Mouse (Mus musculus): ENCODE data around the gene Cnksr1. TPM values are rescaled to one million over a fixed set of nuclear protein-coding genes. Genes with fewer than 3 reads are reported as not detected.
"Not testable (repeated sequence)": the region's sequence is repeated elsewhere in the genome, so short reads cannot be mapped to it uniquely, and the experiment has no call there.

Cnksr1 gene
- polyA plus RNA-seq, 1 experiment: 0.02 TPM

GRCm38 (mm10) chr4:134273417-134274345 is 35.5 kb upstream of the Cnksr1 start:
- no peak overlapping the region for H3K4me3 ChIP-seq (ENCODE audit: insufficient read depth, poor library complexity, severe bottlenecking)

DNA sequence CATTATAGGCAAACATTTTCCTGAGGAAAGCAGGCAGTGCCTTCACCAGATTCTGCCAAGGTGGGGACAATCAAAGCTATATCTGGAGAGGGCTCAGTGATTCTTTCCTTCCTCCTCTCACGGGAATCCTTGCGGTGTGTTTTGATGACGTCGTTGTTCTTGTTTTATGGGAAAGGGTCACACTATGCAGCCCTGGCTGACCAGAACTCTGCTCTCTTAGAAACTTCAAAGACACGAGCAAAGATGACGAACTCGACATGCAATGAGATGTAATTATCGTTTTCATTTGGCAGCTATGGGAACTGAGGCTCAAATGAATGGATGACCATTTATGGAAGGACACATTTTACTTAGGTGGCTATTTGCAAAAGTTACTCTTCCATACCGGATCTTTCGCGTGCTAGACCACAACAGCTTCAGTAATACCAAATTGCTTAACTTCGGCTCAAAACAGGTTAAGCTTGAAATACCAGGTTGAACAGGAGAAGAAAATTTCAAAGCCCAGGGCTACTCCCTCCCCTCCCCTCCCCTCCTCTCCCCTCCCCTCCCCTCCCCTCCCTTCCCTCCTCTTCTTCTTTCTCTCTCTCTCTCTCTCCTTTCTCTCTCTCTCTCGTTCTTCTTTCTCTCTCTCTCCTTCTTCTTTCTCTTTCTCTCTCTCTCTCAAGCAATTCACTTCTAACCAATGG is 34.7 kb upstream of the Cnksr1 start:
- no peaks in the 10 kb centered on the region for H3K79me2 ChIP-seq (ENCODE audit: control insufficient read depth, insufficient read depth)
- peaks cover 8% of the 10 kb centered on the region for H3K36me3 ChIP-seq (ENCODE audit: control insufficient read depth, insufficient read depth)
- no peak overlapping the region for H3ac ChIP-seq (ENCODE audit: control insufficient read depth, insufficient read length, low read depth)
- no peaks in the 10 kb centered on the region for H3K79me3 ChIP-seq (ENCODE audit: low read depth)
- no peak overlapping the region for H3K4me3 ChIP-seq (ENCODE audit: insufficient read depth, poor library complexity, severe bottlenecking)
- TF ChIP-seq USF1 (IDR thresholded peaks at IDR 0.05; ENCODE audit: low read depth) (no peak), FOSL1 (IDR thresholded peaks at IDR 0.05; ENCODE audit: insufficient read depth, low read length, poor library complexity, severe bottlenecking) (no peak), CEBPB (IDR thresholded peaks at IDR 0.05; ENCODE audit: low read depth) (no peak), MYOD1 (IDR thresholded peaks at IDR 0.05; ENCODE audit: control insufficient read depth, insufficient read length, low read depth) (no peak), CTCF (IDR thresholded peaks at IDR 0.05; ENCODE audit: control insufficient read depth, insufficient read depth, insufficient read length) (no peak), MAX (IDR thresholded peaks at IDR 0.05) (no peak), MYOG (IDR thresholded peaks at IDR 0.05; ENCODE audit: control insufficient read depth, extremely low read depth, insufficient read length) (no peak)
- H3K27me3 ChIP-seq (ENCODE audit: control insufficient read depth, insufficient read depth, insufficient read length): no peaks in the 10 kb centered on the region

More at GRCm38 (mm10) chr4:134273417-134274345, 35.5 kb upstream of the Cnksr1 start:
- TF ChIP-seq MYOG (IDR thresholded peaks at IDR 0.05; ENCODE audit: control insufficient read depth, extremely low read depth, insufficient read length) (no peak), FOSL1 (IDR thresholded peaks at IDR 0.05; ENCODE audit: insufficient read depth, low read length, poor library complexity, severe bottlenecking) (no peak), CTCF (IDR thresholded peaks at IDR 0.05; ENCODE audit: control insufficient read depth, insufficient read depth, insufficient read length) (no peak), CEBPB (IDR thresholded peaks at IDR 0.05; ENCODE audit: low read depth) (no peak)
- Histone ChIP-seq H3K27me3 (ENCODE audit: control insufficient read depth, insufficient read depth, insufficient read length) (no peaks in the 10 kb centered on the region), H3K79me2 (ENCODE audit: control insufficient read depth, insufficient read depth) (no peaks in the 10 kb centered on the region), H3ac (ENCODE audit: control insufficient read depth, insufficient read length, low read depth) (no peak overlapping the region), H3K79me3 (ENCODE audit: low read depth) (no peaks in the 10 kb centered on the region), H3K36me3 (ENCODE audit: control insufficient read depth, insufficient read depth) (peaks cover 15% of the 10 kb centered on the region)

GRCm38 (mm10) chr4:134271979-134272378 is 33.8 kb upstream of the Cnksr1 start:
- Histone ChIP-seq H3K79me2 (ENCODE audit: control insufficient read depth, insufficient read depth) (no peaks in the 10 kb centered on the region), H3K4me3 (ENCODE audit: insufficient read depth, poor library complexity, severe bottlenecking) (no peak overlapping the region), H3K36me3 (ENCODE audit: control insufficient read depth, insufficient read depth) (peaks cover 2% of the 10 kb centered on the region), H3ac (ENCODE audit: control insufficient read depth, insufficient read length, low read depth) (no peak overlapping the region), H3K79me3 (ENCODE audit: low read depth) (no peaks in the 10 kb centered on the region), H3K27me3 (ENCODE audit: control insufficient read depth, insufficient read depth, insufficient read length) (no peaks in the 10 kb centered on the region)
- no peak for TF ChIP-seq FOSL1 (IDR thresholded peaks at IDR 0.05; ENCODE audit: insufficient read depth, low read length, poor library complexity, severe bottlenecking)
- TF ChIP-seq USF1 (IDR thresholded peaks at IDR 0.05; ENCODE audit: low read depth): no peak

DNA sequence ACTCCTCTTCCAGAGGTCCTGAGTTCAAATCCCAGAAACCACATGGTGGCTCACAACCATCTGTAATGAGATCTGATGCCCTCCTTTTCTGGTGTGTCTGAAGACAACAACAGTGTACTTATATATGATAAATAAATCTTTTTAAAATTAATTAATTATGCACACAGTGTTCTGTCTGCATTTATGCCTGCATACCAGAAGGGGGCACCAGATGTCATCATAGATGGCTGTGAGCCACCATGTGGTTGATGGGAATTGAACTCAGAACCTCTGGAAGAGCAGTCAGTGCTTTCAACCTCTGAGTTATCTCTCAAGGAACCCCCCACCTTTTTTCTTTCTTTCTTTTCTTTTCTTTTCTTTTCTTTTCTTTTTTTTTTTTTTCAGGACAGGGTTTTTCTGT is 31.4 kb upstream of the Cnksr1 start:
- H3K4me3 ChIP-seq (ENCODE audit: insufficient read depth, poor library complexity, severe bottlenecking); H3K36me3 ChIP-seq (ENCODE audit: control insufficient read depth, insufficient read depth); H3K27me3 ChIP-seq (ENCODE audit: control insufficient read depth, insufficient read depth, insufficient read length); H3ac ChIP-seq (ENCODE audit: control insufficient read depth, insufficient read length, low read depth); H3K79me2 ChIP-seq (ENCODE audit: control insufficient read depth, insufficient read depth); H3K79me3 ChIP-seq (ENCODE audit: low read depth): not testable (repeated sequence)

DNA sequence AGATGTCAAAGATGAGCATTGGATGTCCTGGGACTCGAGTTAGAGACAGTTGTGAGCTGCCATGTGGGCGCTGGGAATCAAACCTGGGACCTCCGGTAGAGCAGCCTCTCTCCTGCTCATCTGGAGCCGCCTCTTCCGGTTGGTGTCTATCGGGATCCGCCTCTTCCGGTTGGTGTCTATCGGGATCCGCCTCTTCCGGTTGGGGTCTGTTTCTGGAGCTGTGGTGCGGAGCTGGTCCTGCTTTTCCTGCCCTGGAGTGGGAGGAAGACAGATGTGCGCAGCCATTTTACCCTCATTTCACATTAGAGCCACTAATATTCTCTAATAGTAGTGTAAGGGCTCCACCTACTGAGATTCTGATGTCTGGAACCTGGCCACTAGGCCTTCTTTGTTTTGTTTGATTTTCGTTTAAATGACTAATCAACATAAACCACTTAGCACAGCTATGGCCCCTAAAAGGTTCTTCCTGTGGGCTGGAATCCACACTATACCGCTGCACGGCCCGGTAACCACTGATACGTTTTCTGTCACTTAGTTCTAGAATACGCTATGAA is 30.0 kb upstream of the Cnksr1 start:
- no peak overlapping the region for H3ac ChIP-seq (ENCODE audit: control insufficient read depth, insufficient read length, low read depth)
- no peak overlapping the region for H3K4me3 ChIP-seq (ENCODE audit: insufficient read depth, poor library complexity, severe bottlenecking)
- H3K79me2 ChIP-seq (ENCODE audit: control insufficient read depth, insufficient read depth): no peaks in the 10 kb centered on the region
- no peaks in the 10 kb centered on the region for H3K79me3 ChIP-seq (ENCODE audit: low read depth)
- no peaks in the 10 kb centered on the region for H3K36me3 ChIP-seq (ENCODE audit: control insufficient read depth, insufficient read depth)
- TF ChIP-seq MAX (IDR thresholded peaks at IDR 0.05) (no peak), MYOG (IDR thresholded peaks at IDR 0.05; ENCODE audit: control insufficient read depth, extremely low read depth, insufficient read length) (no peak)
- H3K27me3 ChIP-seq (ENCODE audit: control insufficient read depth, insufficient read depth, insufficient read length): no peaks in the 10 kb centered on the region

DNA sequence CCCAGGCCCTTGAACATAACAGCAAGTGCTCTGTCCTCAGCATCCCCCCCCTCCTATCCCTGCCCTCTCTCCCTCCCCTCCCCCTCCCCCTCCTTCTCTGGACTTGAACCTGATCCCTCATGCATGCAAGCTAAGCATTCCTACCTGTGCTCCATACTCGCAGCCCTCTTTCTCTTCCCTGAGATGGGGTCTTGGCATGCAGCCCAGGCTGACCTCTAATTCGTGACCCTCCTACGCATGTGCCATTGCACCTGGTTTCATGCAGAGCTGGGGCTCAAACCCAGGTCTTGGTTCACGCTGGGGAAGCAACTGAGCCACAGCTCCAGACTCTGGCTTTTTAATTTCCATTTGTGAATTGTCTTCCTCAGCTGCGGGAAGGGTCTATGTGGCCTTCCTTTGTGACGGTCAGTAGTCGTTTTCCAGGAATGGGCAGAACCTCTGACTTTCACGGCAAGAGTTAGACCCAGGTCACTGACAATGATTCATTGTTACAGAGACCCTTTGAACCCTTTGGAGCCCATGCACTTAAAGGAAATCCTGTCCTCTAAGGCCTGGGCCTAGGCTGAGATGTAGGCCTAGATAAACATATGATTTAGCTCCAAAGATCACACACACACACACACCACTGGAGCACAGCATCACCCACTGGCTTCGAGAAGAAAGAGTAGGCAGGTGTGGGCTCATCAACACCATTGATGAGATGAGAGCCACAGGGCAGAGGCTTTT is 27.8 kb upstream of the Cnksr1 start:
- Histone ChIP-seq H3ac (ENCODE audit: control insufficient read depth, insufficient read length, low read depth) (no peak overlapping the region), H3K27me3 (ENCODE audit: control insufficient read depth, insufficient read depth, insufficient read length) (peaks cover 2% of the 10 kb centered on the region), H3K36me3 (ENCODE audit: control insufficient read depth, insufficient read depth) (no peaks in the 10 kb centered on the region), H3K4me3 (ENCODE audit: insufficient read depth, poor library complexity, severe bottlenecking) (no peak overlapping the region), H3K79me3 (ENCODE audit: low read depth) (no peaks in the 10 kb centered on the region), H3K79me2 (ENCODE audit: control insufficient read depth, insufficient read depth) (no peaks in the 10 kb centered on the region)
- TF ChIP-seq CEBPB (IDR thresholded peaks at IDR 0.05; ENCODE audit: low read depth) (no peak), CTCF (IDR thresholded peaks at IDR 0.05; ENCODE audit: control insufficient read depth, insufficient read depth, insufficient read length) (no peak), MYOD1 (IDR thresholded peaks at IDR 0.05; ENCODE audit: control insufficient read depth, insufficient read length, low read depth) (no peak), FOSL1 (IDR thresholded peaks at IDR 0.05; ENCODE audit: insufficient read depth, low read length, poor library complexity, severe bottlenecking) (no peak), USF1 (IDR thresholded peaks at IDR 0.05; ENCODE audit: low read depth) (no peak), MAX (IDR thresholded peaks at IDR 0.05) (no peak)
